1 mouse cellular context compared by ENCODE assay signal in genomic region chr4:134543261-134543660, GRCm38 (mm10).
A peak's percentile ranks its signal among the peaks of the same experiment; 100 is the strongest.
TF ChIP-seq lines count a peak whose summit lies in the region.

No protein-coding gene starts in this region.

TF ChIP-seq in CH12.LX, 34 proteins besides CTCF, POLR2A, EP300 and RAD21:
- TF ChIP-seq SMC3 (IDR thresholded peaks at IDR 0.05; ENCODE audit: low read depth, low read length): peak; percentile 86
- 0 out of 2 replicates have a peak, but pooled peaks have one; percentile 31 for TF ChIP-seq ZC3H11A (IDR thresholded peaks at IDR 0.05; ENCODE audit: low read depth, low read length)
- TF ChIP-seq NELFE (IDR thresholded peaks at IDR 0.05; ENCODE audit: low read depth, low read length): no peak
- no peak for TF ChIP-seq MEF2A (IDR thresholded peaks at IDR 0.05; ENCODE audit: borderline replicate concordance, low read depth, low read length)
- no peak for TF ChIP-seq HCFC1 (IDR thresholded peaks at IDR 0.05; ENCODE audit: low read depth, low read length)
- TF ChIP-seq E2F4 (IDR thresholded peaks at IDR 0.05; ENCODE audit: insufficient replicate concordance, low read depth, low read length): no peak
- no peak for TF ChIP-seq CHD2 (IDR thresholded peaks at IDR 0.05; ENCODE audit: low read length)
- TF ChIP-seq JUN (IDR thresholded peaks at IDR 0.05; ENCODE audit: insufficient read depth, low read depth, low read length): no peak
